Mouse (Mus musculus): Measurements from ENCODE around the gene Tff3. TPM values are rescaled to one million over a fixed set of nuclear protein-coding genes. Genes with fewer than 3 reads are reported as not detected.

The Tff3 gene
- polyA plus RNA-seq, 1 experiment from 2014 or later = 3.4 TPM

DNA sequence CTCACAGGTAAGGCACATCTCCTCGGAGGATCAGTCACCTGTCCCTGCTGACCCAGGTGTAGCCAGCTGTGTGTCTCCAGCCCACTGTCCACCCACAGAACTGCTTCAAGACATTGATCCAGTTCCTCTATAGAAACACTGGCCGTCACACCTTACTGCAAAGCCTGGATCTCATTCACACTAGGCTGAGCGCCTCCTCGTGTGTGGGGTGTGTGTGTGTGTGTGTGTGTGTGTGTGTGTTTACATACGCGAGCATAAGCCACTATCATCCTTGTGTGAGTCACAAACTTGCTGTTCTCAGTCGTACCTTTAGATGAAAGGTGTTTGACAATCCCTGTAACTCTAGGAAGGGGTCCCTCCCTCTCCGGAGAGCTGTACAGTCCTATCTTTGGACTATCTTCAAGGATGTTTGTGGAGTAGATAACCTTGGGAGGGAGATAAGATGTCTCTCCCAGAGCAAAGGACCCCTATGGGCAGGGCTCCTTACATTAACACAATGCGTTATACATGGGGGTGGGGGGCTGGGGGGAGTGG lies 23.6 kb upstream of the Tff3 start:
- H3K4me3 ChIP-seq (ENCODE audit: low read length) = no peak overlapping the region
- H3K27ac ChIP-seq (ENCODE audit: low read length) = no peak overlapping the region
- no peak overlapping the region for H3K9ac ChIP-seq (ENCODE audit: low read length)
- no peaks in the 10 kb centered on the region for H3K9me3 ChIP-seq (replicated peaks; ENCODE audit: control insufficient read depth, low read length)
- no peaks in the 10 kb centered on the region for H3K36me3 ChIP-seq (ENCODE audit: control insufficient read depth, insufficient read depth)
- ATAC-seq (replicated peaks; ENCODE audit: extremely low read depth, insufficient read depth, low FRiP score) = no peak
- 60% methylated on average over 9 of the region's 9 CpGs for WGBS
- H3K4me2 ChIP-seq (ENCODE audit: low read depth, low read length) = no peak overlapping the region
- H3K4me1 ChIP-seq (ENCODE audit: control insufficient read depth, insufficient read depth, low read length) = no peaks in the 10 kb centered on the region
- no peaks in the 10 kb centered on the region for H3K27me3 ChIP-seq (ENCODE audit: control insufficient read depth, insufficient read depth, low read length)

DNA sequence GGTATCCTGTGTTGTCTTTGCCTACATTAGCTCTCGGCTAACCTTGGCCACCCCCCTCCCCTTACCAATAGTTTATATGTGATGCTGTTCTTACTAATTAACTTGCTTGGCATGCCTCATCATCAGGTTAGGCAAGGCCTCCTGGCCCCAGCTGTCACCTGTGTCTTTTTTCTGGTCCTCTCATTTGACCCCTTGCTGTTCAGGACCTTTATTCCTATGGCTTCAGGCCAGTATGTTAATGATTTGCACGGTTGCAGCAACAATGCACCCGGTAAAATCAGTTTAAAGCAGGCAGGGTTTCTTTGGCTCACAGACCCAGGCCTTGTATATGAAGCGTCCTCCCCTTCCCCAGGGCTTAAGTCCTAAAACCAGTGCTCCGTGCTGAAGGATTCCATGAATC lies 23.1 kb upstream of the Tff3 start:
- Histone ChIP-seq H3K27ac (ENCODE audit: low read length) (no peak overlapping the region), H3K4me3 (ENCODE audit: low read length) (no peak overlapping the region), H3K4me2 (ENCODE audit: low read depth, low read length) (no peak overlapping the region), H3K36me3 (ENCODE audit: control insufficient read depth, insufficient read depth) (no peaks in the 10 kb centered on the region), H3K27me3 (ENCODE audit: control insufficient read depth, insufficient read depth, low read length) (no peaks in the 10 kb centered on the region), H3K9ac (ENCODE audit: low read length) (no peak overlapping the region), H3K9me3 (replicated peaks; ENCODE audit: control insufficient read depth, low read length) (no peaks in the 10 kb centered on the region), H3K4me1 (ENCODE audit: control insufficient read depth, insufficient read depth, low read length) (no peaks in the 10 kb centered on the region)
- no peak for ATAC-seq (replicated peaks; ENCODE audit: extremely low read depth, insufficient read depth, low FRiP score)
- WGBS = 66% methylated on average over 5 of the region's 5 CpGs

DNA sequence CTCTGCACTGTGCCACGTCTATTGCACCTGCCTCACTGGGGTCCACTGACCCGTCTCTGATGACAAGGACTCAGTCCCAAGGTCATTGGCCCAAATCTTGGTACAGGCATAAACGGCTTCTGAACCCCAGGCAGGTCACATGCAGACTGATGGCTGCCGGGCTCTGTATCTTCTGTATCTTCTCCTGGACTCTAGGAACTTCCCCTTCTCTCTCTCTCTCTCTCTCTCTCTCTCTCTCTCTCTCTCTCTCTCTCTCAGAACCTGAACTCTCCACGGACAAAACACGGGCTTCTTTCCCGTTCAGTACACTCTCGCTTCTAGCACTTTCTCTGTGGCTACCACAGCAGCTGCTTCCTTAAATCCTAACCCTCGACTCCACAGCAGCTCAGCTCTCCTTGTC lies 16.6 kb upstream of the Tff3 start:
- WGBS = 77% methylated on average over 9 of the region's 9 CpGs
- Histone ChIP-seq H3K4me1 (ENCODE audit: control insufficient read depth, insufficient read depth, low read length) (no peaks in the 10 kb centered on the region), H3K4me3 (ENCODE audit: low read length) (no peak overlapping the region), H3K4me2 (ENCODE audit: low read depth, low read length) (no peak overlapping the region), H3K36me3 (ENCODE audit: control insufficient read depth, insufficient read depth) (no peaks in the 10 kb centered on the region), H3K9me3 (replicated peaks; ENCODE audit: control insufficient read depth, low read length) (peaks cover 6% of the 10 kb centered on the region; the same call in 1 of the 2 replicates), H3K27ac (ENCODE audit: low read length) (no peak overlapping the region), H3K27me3 (ENCODE audit: control insufficient read depth, insufficient read depth, low read length) (no peaks in the 10 kb centered on the region), H3K9ac (ENCODE audit: low read length) (no peak overlapping the region)
- no peak for ATAC-seq (replicated peaks; ENCODE audit: extremely low read depth, insufficient read depth, low FRiP score)

DNA sequence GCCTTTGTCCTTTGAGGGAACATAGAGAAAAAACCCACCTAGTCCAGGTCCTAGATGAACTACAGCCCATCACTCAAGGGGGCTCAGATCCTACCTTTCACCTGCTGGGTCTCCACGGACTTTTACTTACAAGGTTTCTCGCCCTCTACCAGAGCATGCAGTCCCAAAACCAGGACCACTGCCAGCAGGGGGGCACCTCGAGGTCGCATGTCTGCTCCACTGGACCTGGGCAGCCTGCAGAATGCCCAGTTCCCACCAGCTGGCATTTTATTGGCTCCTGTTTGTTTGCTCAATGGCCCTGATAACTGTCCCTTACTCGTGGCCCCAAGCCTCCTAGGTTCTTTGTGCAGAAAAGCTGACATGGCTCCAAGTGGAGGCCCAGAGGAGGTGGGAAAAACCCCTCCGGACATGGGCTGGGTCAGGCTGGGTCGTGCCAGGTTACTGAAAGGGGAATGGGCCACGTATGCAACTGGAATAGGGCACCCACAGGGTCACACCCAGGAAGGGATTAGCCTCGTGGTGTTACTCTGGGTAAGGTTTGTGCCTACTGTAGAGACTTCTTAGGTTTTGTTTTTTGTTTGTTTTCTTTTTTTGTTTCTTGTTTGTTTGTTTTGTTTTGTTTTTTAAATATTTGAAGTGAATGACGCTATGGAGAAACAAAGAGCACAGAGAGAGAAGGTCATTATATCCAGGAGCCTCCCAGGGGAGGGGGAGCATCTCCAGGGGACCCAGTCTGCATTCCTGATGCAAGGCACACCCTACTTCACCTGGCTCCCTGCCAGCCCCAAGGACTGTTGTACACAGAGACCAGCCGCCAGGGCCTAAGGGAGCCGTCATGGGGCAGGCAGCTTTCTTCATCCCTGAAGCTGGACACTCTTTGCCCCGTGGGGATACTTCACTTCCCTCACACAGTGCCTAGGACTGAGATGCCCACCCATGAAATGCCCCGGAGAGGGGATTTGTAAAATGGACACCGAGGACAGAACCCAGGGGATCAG lies 14.9 kb upstream of the Tff3 start, which contains the start of gene Tff2:
TSS of gene Tff2 (minus strand) at position 243 of the 998 bp plus-strand sequence.
- peaks cover 6% of the 10 kb centered on the region; the same call in 1 of the 2 replicates for H3K9me3 ChIP-seq (replicated peaks; ENCODE audit: control insufficient read depth, low read length)
- WGBS = 56% methylated on average over 15 of the region's 15 CpGs
- H3K4me3 ChIP-seq (ENCODE audit: low read length) = no peak within 1 kb of the TSS
- H3K27ac ChIP-seq (ENCODE audit: low read length) = no peak within 1 kb of the TSS
- no peak within 1 kb of the TSS for H3K4me2 ChIP-seq (ENCODE audit: low read depth, low read length)
- H3K4me1 ChIP-seq (ENCODE audit: control insufficient read depth, insufficient read depth, low read length) = no peaks in the 10 kb centered on the region
- H3K36me3 ChIP-seq (ENCODE audit: control insufficient read depth, insufficient read depth) = no peaks in the 10 kb centered on the region
- no peak within 1 kb of the TSS for H3K9ac ChIP-seq (ENCODE audit: low read length)
- ATAC-seq (replicated peaks; ENCODE audit: extremely low read depth, insufficient read depth, low FRiP score) = no peak
- no peaks in the 10 kb centered on the region for H3K27me3 ChIP-seq (ENCODE audit: control insufficient read depth, insufficient read depth, low read length)

DNA sequence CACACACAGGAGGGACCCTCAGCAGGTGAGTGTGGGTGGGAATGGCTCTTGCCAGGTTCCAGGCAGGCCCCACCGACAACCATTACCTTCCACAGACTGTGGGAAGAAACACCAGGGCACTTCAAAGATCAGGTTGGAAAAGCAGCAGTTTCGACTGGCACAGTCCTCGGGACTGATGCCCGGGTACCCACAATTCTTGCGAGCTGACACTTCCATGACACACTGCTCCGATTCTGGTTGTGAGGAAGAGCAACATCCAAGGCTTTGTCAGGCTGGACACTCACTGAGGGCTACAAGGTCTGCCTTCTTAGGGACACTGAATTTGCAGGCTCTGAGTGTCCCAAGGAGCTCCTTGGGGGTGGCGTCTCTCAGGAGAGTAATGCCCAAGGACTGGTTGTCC lies 12.7 kb upstream of the Tff3 start:
- no peak for ATAC-seq (replicated peaks; ENCODE audit: extremely low read depth, insufficient read depth, low FRiP score)
- Histone ChIP-seq H3K9me3 (replicated peaks; ENCODE audit: control insufficient read depth, low read length) (peaks cover 6% of the 10 kb centered on the region; the same call in 1 of the 2 replicates), H3K27me3 (ENCODE audit: control insufficient read depth, insufficient read depth, low read length) (no peaks in the 10 kb centered on the region), H3K9ac (ENCODE audit: low read length) (no peak overlapping the region), H3K27ac (ENCODE audit: low read length) (no peak overlapping the region), H3K4me1 (ENCODE audit: control insufficient read depth, insufficient read depth, low read length) (no peaks in the 10 kb centered on the region), H3K4me3 (ENCODE audit: low read length) (no peak overlapping the region), H3K4me2 (ENCODE audit: low read depth, low read length) (no peak overlapping the region), H3K36me3 (ENCODE audit: control insufficient read depth, insufficient read depth) (no peaks in the 10 kb centered on the region)
- WGBS = 86% methylated on average over 7 of the region's 7 CpGs

DNA sequence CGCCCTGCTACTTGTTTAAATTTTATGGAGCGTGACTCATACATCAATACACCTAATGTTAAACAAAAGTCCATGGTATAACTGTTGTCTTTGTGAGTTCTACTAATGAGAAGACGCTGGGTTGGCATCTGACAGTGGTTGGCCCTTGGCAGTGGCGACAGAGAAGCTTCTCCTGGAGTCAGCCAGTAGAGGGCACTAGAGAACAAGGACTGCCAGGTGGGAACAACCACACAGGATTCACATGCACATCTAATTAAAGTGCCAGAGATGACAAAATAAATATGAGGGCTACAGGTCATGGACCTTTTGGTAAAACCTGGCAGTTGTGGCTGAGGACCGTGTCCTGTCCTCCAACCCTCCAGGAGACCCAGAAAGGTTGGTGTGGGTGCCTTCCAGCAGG lies 9.0 kb upstream of the Tff3 start:
- ATAC-seq (replicated peaks; ENCODE audit: extremely low read depth, insufficient read depth, low FRiP score) = no peak
- Histone ChIP-seq H3K36me3 (ENCODE audit: control insufficient read depth, insufficient read depth) (no peaks in the 10 kb centered on the region), H3K4me3 (ENCODE audit: low read length) (no peak overlapping the region), H3K27me3 (ENCODE audit: control insufficient read depth, insufficient read depth, low read length) (0 out of 2 replicates have a peak, but pooled peaks cover 2% of the 10 kb centered on the region), H3K9ac (ENCODE audit: low read length) (no peak overlapping the region), H3K4me1 (ENCODE audit: control insufficient read depth, insufficient read depth, low read length) (no peaks in the 10 kb centered on the region), H3K4me2 (ENCODE audit: low read depth, low read length) (no peak overlapping the region), H3K27ac (ENCODE audit: low read length) (no peak overlapping the region), H3K9me3 (replicated peaks; ENCODE audit: control insufficient read depth, low read length) (no peaks in the 10 kb centered on the region)
- 16% methylated on average over 5 of the region's 5 CpGs for WGBS

DNA sequence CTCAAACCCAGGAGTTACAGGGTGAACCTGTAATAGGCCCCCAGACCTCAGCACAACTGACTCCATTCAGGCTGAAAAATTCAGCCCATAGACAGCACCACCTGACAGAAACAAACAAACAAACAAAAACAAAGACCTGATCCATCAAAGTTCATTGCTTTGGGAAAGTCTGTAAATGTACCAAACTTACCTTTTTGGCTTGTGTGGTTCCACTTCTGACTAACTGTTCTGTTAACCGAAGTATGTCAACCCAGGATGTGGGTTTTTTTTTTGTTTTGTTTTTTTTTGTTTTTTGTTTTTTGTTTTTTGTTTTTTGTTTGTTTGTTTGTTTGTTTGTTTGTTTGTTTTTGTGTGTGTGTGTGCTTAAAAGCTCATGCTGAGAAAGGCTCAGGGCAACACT lies 7.4 kb upstream of the Tff3 start:
- Histone ChIP-seq H3K4me2 (ENCODE audit: low read depth, low read length) (no peak overlapping the region), H3K27ac (ENCODE audit: low read length) (no peak overlapping the region), H3K9ac (ENCODE audit: low read length) (no peak overlapping the region), H3K27me3 (ENCODE audit: control insufficient read depth, insufficient read depth, low read length) (0 out of 2 replicates have a peak, but pooled peaks cover 2% of the 10 kb centered on the region), H3K36me3 (ENCODE audit: control insufficient read depth, insufficient read depth) (no peaks in the 10 kb centered on the region), H3K4me1 (ENCODE audit: control insufficient read depth, insufficient read depth, low read length) (no peaks in the 10 kb centered on the region), H3K4me3 (ENCODE audit: low read length) (no peak overlapping the region), H3K9me3 (replicated peaks; ENCODE audit: control insufficient read depth, low read length) (no peaks in the 10 kb centered on the region)
- 72% methylated on average over 1 of the region's 1 CpGs for WGBS
- no peak for ATAC-seq (replicated peaks; ENCODE audit: extremely low read depth, insufficient read depth, low FRiP score)

DNA sequence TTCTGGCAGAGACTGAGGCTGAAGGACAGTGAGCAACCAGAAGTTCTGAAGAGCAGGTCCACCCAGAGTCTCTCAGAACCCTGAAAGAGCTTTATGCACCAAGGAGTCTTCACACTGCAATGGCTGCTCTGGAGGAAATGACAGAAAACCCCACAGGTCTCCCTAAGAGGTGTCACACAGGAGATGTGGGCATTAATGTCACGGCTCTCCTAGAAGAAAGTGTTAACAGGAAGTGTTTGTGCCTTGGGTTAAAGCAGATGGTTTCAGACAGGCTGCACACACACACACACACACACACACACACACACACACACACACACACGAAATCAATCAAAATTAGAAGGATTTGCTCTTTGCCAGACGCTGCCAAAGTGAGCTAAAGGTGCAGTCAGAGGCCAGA lies 6.8 kb upstream of the Tff3 start:
- H3K9ac ChIP-seq (ENCODE audit: low read length) = no peak overlapping the region
- H3K36me3 ChIP-seq (ENCODE audit: control insufficient read depth, insufficient read depth) = no peaks in the 10 kb centered on the region
- no peaks in the 10 kb centered on the region for H3K4me1 ChIP-seq (ENCODE audit: control insufficient read depth, insufficient read depth, low read length)
- no peak overlapping the region for H3K4me3 ChIP-seq (ENCODE audit: low read length)
- H3K27ac ChIP-seq (ENCODE audit: low read length) = no peak overlapping the region
- WGBS = 45% methylated on average over 3 of the region's 3 CpGs
- 0 out of 2 replicates have a peak, but pooled peaks cover 2% of the 10 kb centered on the region for H3K27me3 ChIP-seq (ENCODE audit: control insufficient read depth, insufficient read depth, low read length)
- H3K4me2 ChIP-seq (ENCODE audit: low read depth, low read length) = no peak overlapping the region
- no peak for ATAC-seq (replicated peaks; ENCODE audit: extremely low read depth, insufficient read depth, low FRiP score)
- H3K9me3 ChIP-seq (replicated peaks; ENCODE audit: control insufficient read depth, low read length) = no peaks in the 10 kb centered on the region

DNA sequence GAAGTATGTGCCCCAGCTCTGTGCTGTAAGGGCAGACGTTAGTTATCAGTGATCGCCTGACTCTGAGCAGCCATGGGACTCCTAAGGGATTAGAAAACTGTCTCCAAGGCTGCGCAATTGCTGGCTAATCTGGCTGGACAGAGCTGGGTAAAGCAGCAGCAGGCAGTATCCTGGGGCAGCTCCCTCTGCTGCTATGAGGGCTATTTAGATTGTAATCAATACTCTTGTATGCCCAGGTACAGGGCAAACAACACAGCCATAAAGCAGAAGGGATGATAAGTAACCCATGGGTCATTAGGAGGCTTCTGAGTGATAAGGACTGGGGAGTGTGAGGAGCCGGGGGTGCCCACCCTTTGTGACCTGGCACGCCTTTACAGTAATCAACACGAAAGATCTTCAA lies 5.5 kb upstream of the Tff3 start:
- no peak for ATAC-seq (replicated peaks; ENCODE audit: extremely low read depth, insufficient read depth, low FRiP score)
- WGBS = 68% methylated on average over 6 of the region's 6 CpGs
- Histone ChIP-seq H3K4me1 (ENCODE audit: control insufficient read depth, insufficient read depth, low read length) (no peaks in the 10 kb centered on the region), H3K36me3 (ENCODE audit: control insufficient read depth, insufficient read depth) (no peaks in the 10 kb centered on the region), H3K9ac (ENCODE audit: low read length) (no peak overlapping the region), H3K27ac (ENCODE audit: low read length) (no peak overlapping the region), H3K4me3 (ENCODE audit: low read length) (no peak overlapping the region), H3K4me2 (ENCODE audit: low read depth, low read length) (no peak overlapping the region), H3K27me3 (ENCODE audit: control insufficient read depth, insufficient read depth, low read length) (0 out of 2 replicates have a peak, but pooled peaks cover 2% of the 10 kb centered on the region), H3K9me3 (replicated peaks; ENCODE audit: control insufficient read depth, low read length) (no peaks in the 10 kb centered on the region)
